Mouse (Mus musculus) liver, postnatal 0 days (tissue): ENCODE measurements around the gene Magix.

Experiments
- CTCF ChIP-seq: sonication (generic); IDR thresholded peaks from 2 replicates; pipeline ENCODE4 v1.5.1; 2016; ENCODE audit warnings: antibody characterized with exemption, low read depth
- EP300 ChIP-seq: IDR thresholded peaks from 2 replicates; pipeline ENCODE4 v1.6.1; 2016; ENCODE audit warnings: antibody characterized with exemption, low read depth, mild to moderate bottlenecking

DNA sequence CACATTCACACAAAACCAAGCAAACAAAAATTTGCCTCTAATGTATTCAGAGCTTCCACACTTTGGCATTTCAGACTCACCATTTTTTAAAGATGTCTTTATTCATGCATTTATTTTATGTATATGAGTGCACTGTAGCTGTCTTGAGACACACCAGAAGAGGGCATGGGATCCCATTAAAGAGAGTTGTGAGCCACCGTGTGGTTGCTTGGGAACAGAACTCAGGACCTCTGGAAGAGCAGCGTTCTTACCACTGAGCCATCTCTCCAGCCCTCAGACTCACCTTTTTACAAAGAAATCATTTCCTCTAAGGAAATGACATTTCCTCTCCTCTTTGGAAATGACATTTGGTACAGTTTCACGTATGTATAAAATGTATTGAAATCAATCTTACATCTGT is 2.1 kb downstream of the Magix start:
- TF ChIP-seq CTCF (peak; percentile 17; the same call in 1 of the 2 replicates), EP300 (no peak)
